Mouse (Mus musculus): ENCODE measurements around the gene Ptchd3. TPM values are rescaled to one million over a fixed set of nuclear protein-coding genes. Genes with fewer than 3 reads are reported as not detected.
A peak's percentile ranks its signal among the peaks of the same experiment; 100 is the strongest.

The Ptchd3 gene
- polyA plus RNA-seq (2015; fragmentation: Nextera tagmentation; extraction: Ambion mirVana), result 0.06 TPM in 1 of 2 replicates, not detected in the other

GRCm38 (mm10) chr11:121829947-121830346, at the start of gene Ptchd3:
Ptchd3 (plus strand) TSS chr11:121830247.
- Histone ChIP-seq H3K27ac (ENCODE audit: low read length) (no peak within 1 kb of the TSS), H3K9ac (replicated peaks; ENCODE audit: low read depth) (no peak within 1 kb of the TSS), H3K4me1 (ENCODE audit: insufficient read depth, low read depth, low read length) (no peaks in the 10 kb centered on the region), H3K9me3 (ENCODE audit: low read length) (no peaks in the 10 kb centered on the region), H3K4me3 (ENCODE audit: low read depth, low read length) (no peak within 1 kb of the TSS), H3K27me3 (replicated peaks; ENCODE audit: insufficient read depth, low read length) (no peaks in the 10 kb centered on the region), H3K4me2 (replicated peaks; ENCODE audit: low read depth, low read length) (no peak within 1 kb of the TSS), H3K36me3 (ENCODE audit: insufficient read depth, low read length) (no peaks in the 10 kb centered on the region)
- TF ChIP-seq EP300 (IDR thresholded peaks at IDR 0.05) (no peak), CTCF (IDR thresholded peaks at IDR 0.05) (no peak)
- WGBS, result 61% methylated on average over 18 of the region's 18 CpGs
- ATAC-seq (no peak), DNase-seq (ENCODE audit: low spot score) (no peak)

- no peak for ATAC-seq
- H3K36me3 ChIP-seq (ENCODE audit: insufficient read depth, low read length), result no peaks in the 10 kb centered on the region
- H3K4me1 ChIP-seq (ENCODE audit: insufficient read depth, low read depth, low read length), result no peaks in the 10 kb centered on the region
- WGBS, result 57% methylated on average over 1 of the region's 1 CpGs
- H3K9ac ChIP-seq (replicated peaks; ENCODE audit: low read depth), result no peak overlapping the region
- no peaks in the 10 kb centered on the region for H3K9me3 ChIP-seq (ENCODE audit: low read length)
- H3K27me3 ChIP-seq (replicated peaks; ENCODE audit: insufficient read depth, low read length), result no peaks in the 10 kb centered on the region
- H3K27ac ChIP-seq (ENCODE audit: low read length), result no peak overlapping the region
- DNase-seq (ENCODE audit: low spot score), result no peak
- no peak overlapping the region for H3K4me3 ChIP-seq (ENCODE audit: low read depth, low read length)
- no peak for TF ChIP-seq CTCF (IDR thresholded peaks at IDR 0.05)
- TF ChIP-seq EP300 (IDR thresholded peaks at IDR 0.05), result no peak
- H3K4me2 ChIP-seq (replicated peaks; ENCODE audit: low read depth, low read length), result no peak overlapping the region
Measured at GRCm38 (mm10) chr11:121781831-121782230, 48.2 kb upstream of the Ptchd3 start.

GRCm38 (mm10) chr11:121787456-121787855, 42.6 kb upstream of the Ptchd3 start:
- Histone ChIP-seq H3K4me2 (replicated peaks; ENCODE audit: low read depth, low read length) (no peak overlapping the region), H3K4me1 (ENCODE audit: insufficient read depth, low read depth, low read length) (no peaks in the 10 kb centered on the region), H3K36me3 (ENCODE audit: insufficient read depth, low read length) (no peaks in the 10 kb centered on the region), H3K4me3 (ENCODE audit: low read depth, low read length) (no peak overlapping the region), H3K9me3 (ENCODE audit: low read length) (no peaks in the 10 kb centered on the region), H3K27ac (ENCODE audit: low read length) (no peak overlapping the region), H3K27me3 (replicated peaks; ENCODE audit: insufficient read depth, low read length) (no peaks in the 10 kb centered on the region), H3K9ac (replicated peaks; ENCODE audit: low read depth) (no peak overlapping the region)
- TF ChIP-seq CTCF (IDR thresholded peaks at IDR 0.05), result no peak
- TF ChIP-seq EP300 (IDR thresholded peaks at IDR 0.05), result no peak
- DNase-seq (ENCODE audit: low spot score) (no peak), ATAC-seq (no peak)

GRCm38 (mm10) chr11:121789566-121789965, 40.5 kb upstream of the Ptchd3 start:
- no peak for TF ChIP-seq EP300 (IDR thresholded peaks at IDR 0.05)
- TF ChIP-seq CTCF (IDR thresholded peaks at IDR 0.05), result no peak
- WGBS, result 77% methylated on average over 3 of the region's 3 CpGs
- no peak for DNase-seq (ENCODE audit: low spot score)
- Histone ChIP-seq H3K9me3 (ENCODE audit: low read length) (no peaks in the 10 kb centered on the region), H3K27me3 (replicated peaks; ENCODE audit: insufficient read depth, low read length) (no peaks in the 10 kb centered on the region), H3K9ac (replicated peaks; ENCODE audit: low read depth) (no peak overlapping the region), H3K27ac (ENCODE audit: low read length) (no peak overlapping the region), H3K4me3 (ENCODE audit: low read depth, low read length) (no peak overlapping the region), H3K36me3 (ENCODE audit: insufficient read depth, low read length) (no peaks in the 10 kb centered on the region), H3K4me2 (replicated peaks; ENCODE audit: low read depth, low read length) (no peak overlapping the region), H3K4me1 (ENCODE audit: insufficient read depth, low read depth, low read length) (0 out of 2 replicates have a peak, but pooled peaks cover 3% of the 10 kb centered on the region)
- ATAC-seq, result no peak

- ATAC-seq (peak; percentile 21; the same call in 1 of the 2 replicates), DNase-seq (ENCODE audit: low spot score) (peak; percentile 44)
- no peaks in the 10 kb centered on the region for H3K36me3 ChIP-seq (ENCODE audit: insufficient read depth, low read length)
- WGBS, result 63% methylated on average over 2 of the region's 2 CpGs
- no peak overlapping the region for H3K4me2 ChIP-seq (replicated peaks; ENCODE audit: low read depth, low read length)
- H3K9ac ChIP-seq (replicated peaks; ENCODE audit: low read depth), result no peak overlapping the region
- H3K4me1 ChIP-seq (ENCODE audit: insufficient read depth, low read depth, low read length), result 0 out of 2 replicates have a peak, but pooled peaks cover 3% of the 10 kb centered on the region
- no peak overlapping the region for H3K27ac ChIP-seq (ENCODE audit: low read length)
- TF ChIP-seq EP300 (IDR thresholded peaks at IDR 0.05), result no peak
- no peak overlapping the region for H3K4me3 ChIP-seq (ENCODE audit: low read depth, low read length)
- H3K27me3 ChIP-seq (replicated peaks; ENCODE audit: insufficient read depth, low read length), result no peaks in the 10 kb centered on the region
- H3K9me3 ChIP-seq (ENCODE audit: low read length), result no peaks in the 10 kb centered on the region
Measured at GRCm38 (mm10) chr11:121790671-121791094, 39.4 kb upstream of the Ptchd3 start.

- ATAC-seq (no peak), DNase-seq (ENCODE audit: low spot score) (peak; percentile 48)
- Histone ChIP-seq H3K9ac (replicated peaks; ENCODE audit: low read depth) (no peak overlapping the region), H3K36me3 (ENCODE audit: insufficient read depth, low read length) (no peaks in the 10 kb centered on the region), H3K27ac (ENCODE audit: low read length) (no peak overlapping the region), H3K9me3 (ENCODE audit: low read length) (no peaks in the 10 kb centered on the region), H3K27me3 (replicated peaks; ENCODE audit: insufficient read depth, low read length) (no peaks in the 10 kb centered on the region), H3K4me1 (ENCODE audit: insufficient read depth, low read depth, low read length) (0 out of 2 replicates have a peak, but pooled peaks cover 3% of the 10 kb centered on the region), H3K4me3 (ENCODE audit: low read depth, low read length) (no peak overlapping the region), H3K4me2 (replicated peaks; ENCODE audit: low read depth, low read length) (no peak overlapping the region)
- TF ChIP-seq CTCF (IDR thresholded peaks at IDR 0.05) (no peak), EP300 (IDR thresholded peaks at IDR 0.05) (no peak)
- 78% methylated on average over 3 of the region's 3 CpGs for whole genome bisulfite sequencing
Measured at GRCm38 (mm10) chr11:121791446-121791845, 38.6 kb upstream of the Ptchd3 start.

GRCm38 (mm10) chr11:121791991-121792390, 38.1 kb upstream of the Ptchd3 start:
- H3K4me3 ChIP-seq (ENCODE audit: low read depth, low read length), result no peak overlapping the region
- no peak overlapping the region for H3K27ac ChIP-seq (ENCODE audit: low read length)
- H3K9me3 ChIP-seq (ENCODE audit: low read length), result no peaks in the 10 kb centered on the region
- no peak overlapping the region for H3K9ac ChIP-seq (replicated peaks; ENCODE audit: low read depth)
- H3K36me3 ChIP-seq (ENCODE audit: insufficient read depth, low read length), result no peaks in the 10 kb centered on the region
- no peak for TF ChIP-seq EP300 (IDR thresholded peaks at IDR 0.05)
- TF ChIP-seq CTCF (IDR thresholded peaks at IDR 0.05), result no peak
- H3K27me3 ChIP-seq (replicated peaks; ENCODE audit: insufficient read depth, low read length), result no peaks in the 10 kb centered on the region
- WGBS, result 46% methylated on average over 1 of the region's 1 CpGs
- 0 out of 2 replicates have a peak, but pooled peaks cover 3% of the 10 kb centered on the region for H3K4me1 ChIP-seq (ENCODE audit: insufficient read depth, low read depth, low read length)
- DNase-seq (ENCODE audit: low spot score), result no peak
- no peak for ATAC-seq
- no peak overlapping the region for H3K4me2 ChIP-seq (replicated peaks; ENCODE audit: low read depth, low read length)

All from lung, postnatal 0 days (tissue).